Mouse (Mus musculus) testis, postnatal 14 days (tissue): ENCODE data around the gene Ctse.

Experiments
- DNase-seq: peaks from one replicate; pipeline ENCODE4 v3.0.0; 2021; ENCODE audit warnings: low spot score

Gene Ctse

DNA sequence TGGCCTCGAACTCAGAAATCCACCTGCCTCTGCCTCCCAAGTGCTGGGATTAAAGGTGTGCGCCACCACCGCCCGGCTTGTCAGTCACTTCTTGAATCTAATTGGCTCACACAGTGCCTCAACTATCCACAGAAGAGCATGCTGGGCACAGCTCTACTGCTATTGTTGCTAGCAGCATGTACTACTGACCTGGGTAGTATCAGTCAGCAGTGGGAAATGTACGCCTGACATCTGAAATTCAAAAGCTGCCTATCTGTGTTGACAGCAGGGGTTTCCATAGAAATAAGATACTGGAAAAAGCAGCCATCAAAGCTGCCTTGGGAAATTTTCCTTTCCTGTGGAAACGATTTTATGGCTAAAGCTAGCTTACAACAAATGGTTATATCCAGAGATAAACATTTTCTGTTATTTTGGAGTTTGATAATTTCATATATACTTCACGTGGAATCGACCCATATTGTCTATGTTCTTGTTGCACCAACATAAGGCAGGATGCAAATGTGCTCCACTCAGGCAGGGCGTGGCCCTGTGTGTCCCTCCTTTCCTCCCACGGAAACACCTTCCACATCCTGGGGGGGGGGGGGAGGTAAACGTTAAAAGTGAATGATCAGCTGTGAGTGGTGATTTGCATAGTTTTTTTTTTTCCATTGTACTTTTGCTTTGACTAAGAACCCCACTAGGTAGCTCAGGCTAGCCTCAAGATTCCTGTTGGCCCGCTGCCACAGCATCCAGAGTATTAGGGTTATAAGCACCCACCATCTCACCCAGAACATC lies 14.8 kb downstream of the Ctse start:
- DNase-seq: no peak

DNA sequence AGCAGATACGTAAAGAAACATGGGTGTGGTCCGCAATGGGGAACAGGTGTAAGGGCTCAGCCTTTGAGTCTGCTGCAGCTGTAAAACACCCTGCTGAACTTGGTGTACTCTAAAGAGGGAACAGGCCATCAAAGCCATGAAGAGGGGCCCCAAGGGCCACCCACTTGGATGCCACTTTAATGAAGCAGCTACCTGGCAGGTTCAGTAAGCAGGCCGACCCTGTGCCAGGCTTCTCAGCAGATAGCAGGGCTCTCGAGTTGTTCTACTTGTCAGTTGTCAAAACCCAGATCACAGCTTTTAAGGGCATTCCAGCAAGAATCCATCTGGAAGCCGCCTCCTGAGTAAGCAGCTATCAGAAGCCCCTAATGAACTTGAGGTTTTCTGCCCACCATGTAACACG lies 17.5 kb downstream of the Ctse start:
- no peak for DNase-seq

DNA sequence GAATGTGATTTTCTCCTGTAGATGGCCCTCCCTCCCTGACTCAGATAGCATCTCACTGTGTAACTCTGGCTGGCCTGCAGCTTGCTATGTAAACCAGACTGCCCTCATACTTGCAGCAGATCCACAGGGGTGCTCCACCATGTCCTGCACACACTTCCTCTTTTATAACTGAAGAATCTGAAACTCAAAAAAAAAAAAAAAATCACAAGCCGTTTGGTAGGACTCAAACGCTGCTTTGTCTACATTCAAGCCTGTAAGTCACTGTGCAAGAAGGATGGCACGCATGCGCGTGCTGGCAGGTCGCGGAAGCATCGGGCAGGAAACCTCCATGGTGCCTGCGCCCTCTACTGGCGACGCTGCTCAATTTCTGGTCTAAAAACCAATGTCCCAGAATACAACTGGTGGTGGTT lies 19.8 kb downstream of the Ctse start:
- peak; percentile 85 for DNase-seq

DNA sequence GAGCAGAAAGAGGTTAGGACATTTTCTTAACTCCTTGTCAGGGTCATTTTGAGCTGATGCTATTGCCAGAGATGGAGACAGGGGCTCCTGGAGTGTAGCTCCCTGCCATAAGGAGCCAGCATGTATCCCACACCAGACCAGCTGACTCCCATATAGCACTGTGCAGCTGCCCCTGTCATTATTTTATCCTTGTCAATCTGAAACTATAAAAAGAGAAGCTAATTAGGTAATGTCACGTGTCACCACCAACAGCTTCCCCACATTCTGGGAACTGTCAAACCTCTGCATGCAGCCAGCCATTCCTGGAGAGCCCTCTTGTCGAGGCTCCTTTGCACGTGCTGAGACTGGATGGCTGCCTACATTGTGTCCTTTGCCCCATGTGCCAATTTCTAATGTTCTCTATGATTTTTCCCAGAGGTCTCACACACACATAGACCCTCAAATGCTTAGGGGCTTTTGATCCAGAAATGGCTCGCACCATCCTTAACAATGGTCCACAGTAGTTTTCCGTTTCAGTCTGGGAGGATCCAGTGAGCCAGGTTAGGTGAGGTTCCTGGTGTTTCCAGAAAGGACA lies 21.5 kb downstream of the Ctse start:
- DNase-seq: no peak

DNA sequence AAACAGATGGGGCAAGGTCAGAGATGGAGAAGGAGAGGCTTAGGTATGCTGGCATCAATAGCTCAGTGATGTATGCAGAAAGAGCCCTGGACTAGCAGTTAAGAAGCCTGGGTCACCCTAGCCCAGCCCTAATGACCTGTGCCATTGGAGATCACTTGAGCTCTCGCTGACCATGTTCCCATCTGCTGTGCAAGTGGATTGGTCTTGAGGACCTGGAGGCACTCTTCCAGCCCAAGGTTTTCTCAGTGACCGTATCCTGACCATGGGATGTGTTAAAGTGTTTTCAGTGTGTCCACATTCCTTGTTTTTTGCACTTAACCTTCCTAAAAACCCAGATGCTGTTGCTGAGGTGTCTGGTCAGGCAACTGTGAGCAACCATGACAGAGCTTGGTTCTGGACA lies 22.2 kb downstream of the Ctse start:
- DNase-seq: no peak

- DNase-seq: no peak
Measured at GRCm38 (mm10) chr1:131660716-131661472, 22.8 kb downstream of the Ctse start.

DNA sequence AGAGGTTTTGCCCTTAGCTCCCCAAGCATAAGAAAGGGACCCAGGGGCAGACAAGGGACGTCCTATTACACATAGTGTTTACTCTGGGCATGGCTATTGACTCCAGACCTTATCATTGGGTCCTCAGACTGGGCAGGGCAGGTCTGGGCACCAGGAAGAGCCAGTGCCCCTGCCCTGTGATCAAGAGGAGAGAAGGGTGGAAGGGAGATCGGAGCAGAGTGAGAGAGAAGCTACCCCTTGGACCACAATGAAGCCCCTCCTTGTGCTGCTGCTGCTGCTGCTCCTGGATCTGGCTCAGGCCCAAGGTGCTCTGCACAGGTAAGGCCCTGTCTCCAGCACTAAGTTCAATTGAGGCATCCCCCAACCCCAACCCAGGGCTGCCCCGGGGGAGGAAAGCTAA lies 23.6 kb downstream of the Ctse start:
- DNase-seq: no peak

DNA sequence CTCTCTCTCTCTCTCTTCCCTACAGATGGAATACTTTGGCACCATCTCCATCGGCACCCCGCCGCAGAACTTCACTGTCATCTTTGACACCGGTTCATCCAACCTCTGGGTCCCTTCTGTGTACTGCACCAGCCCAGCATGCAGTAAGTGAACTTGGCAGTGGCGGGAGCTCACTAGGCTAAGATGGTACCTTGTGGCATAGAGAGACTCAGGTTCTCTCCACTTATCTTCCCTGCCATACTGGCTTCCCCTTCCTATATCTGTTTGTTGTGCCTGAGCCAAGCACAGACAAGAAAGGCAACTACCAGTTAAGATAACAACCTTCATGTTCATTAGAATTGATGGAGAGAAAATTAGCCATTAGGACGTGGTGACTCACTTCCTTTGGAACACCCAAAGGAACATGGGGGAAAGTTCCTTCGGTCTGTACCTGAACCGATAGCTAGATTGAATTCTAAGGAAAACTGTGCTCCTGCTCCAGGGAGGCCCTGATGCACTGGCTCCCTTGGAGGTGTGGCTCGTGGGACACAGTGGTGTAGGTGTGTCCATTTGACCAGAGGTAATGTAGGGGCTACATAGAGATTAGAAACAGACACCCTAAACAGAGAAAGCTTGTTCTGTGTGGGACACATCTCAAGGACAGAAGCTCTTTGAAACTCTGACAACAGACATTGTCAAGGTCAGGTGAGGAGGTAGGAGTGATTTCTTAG lies 25.3 kb downstream of the Ctse start:
- no peak for DNase-seq

DNA sequence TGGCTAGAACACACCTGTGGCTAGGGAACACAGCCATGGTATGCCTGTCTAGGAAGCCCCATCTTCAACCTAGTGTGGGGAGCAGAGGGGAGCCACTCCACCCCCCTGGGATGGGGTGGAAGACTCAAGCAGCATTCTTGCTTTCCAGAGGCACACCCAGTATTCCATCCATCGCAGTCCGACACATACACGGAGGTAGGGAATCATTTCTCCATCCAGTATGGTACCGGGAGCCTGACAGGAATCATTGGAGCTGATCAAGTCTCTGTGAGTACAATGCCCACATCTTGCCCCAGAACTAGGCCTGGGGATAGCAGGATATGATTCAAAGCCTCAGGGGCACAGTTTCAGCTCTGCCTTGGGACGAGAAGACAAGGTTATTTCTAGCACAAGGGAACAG lies 26.0 kb downstream of the Ctse start:
- DNase-seq: no peak

- no peak for DNase-seq
Measured at GRCm38 (mm10) chr1:131665886-131666285, 27.8 kb downstream of the Ctse start.

- no peak for DNase-seq
Measured at GRCm38 (mm10) chr1:131671113-131671512, 33.0 kb downstream of the Ctse start.

GRCm38 (mm10) chr1:131672361-131672760 lies 34.3 kb downstream of the Ctse start:
- DNase-seq: no peak

- no peak for DNase-seq
Measured at GRCm38 (mm10) chr1:131679644-131680043, 41.5 kb downstream of the Ctse start.

- DNase-seq: no peak
Measured at GRCm38 (mm10) chr1:131687739-131688138, 49.6 kb downstream of the Ctse start.

DNA sequence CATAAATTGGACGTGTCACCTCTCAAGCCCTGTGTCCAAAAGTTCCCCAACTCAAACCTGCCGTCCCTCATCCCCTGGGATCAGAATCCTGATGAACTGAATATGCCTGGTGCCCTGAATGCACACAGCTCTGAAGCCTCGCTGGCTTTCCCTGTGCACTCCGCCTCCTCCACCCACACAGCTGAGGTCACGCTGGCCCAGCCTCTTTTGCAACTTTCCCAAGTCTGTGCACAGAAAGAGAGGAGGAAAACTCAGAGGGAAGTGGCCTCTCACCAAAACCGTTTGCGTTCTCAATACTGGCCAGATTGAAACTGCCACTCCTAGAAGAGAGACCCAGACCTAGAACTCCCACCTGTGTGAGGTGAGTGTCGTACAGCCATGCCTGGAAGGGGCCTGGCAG lies 50.4 kb downstream of the Ctse start, which contains the start of gene Rab7b:
Rab7b (plus strand) TSS at position 221 of the 400 bp plus-strand sequence.
- DNase-seq: peak; percentile 57

GRCm38 (mm10) chr1:131689016-131689415 lies 50.9 kb downstream of the Ctse start:
- no peak for DNase-seq

DNA sequence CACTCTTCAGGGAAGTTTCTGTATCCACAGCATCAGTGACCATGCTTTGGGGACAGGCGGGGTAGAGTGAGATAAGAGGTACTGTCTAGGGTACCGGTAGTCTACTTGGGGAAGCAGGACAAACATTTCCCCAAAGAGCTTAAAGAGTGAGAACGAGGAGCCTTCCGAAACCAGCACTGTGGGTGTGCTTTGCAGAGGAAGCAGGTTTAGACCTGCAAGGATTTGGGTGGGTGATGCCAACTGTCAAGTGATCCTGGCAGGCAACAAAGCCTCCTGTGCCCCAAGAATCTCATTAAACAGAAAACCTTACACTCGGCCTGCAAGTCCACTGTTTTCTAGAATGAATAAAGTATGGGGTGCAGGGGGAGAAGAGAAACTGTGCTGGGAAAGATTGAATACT lies 51.8 kb downstream of the Ctse start:
- DNase-seq: no peak

DNA sequence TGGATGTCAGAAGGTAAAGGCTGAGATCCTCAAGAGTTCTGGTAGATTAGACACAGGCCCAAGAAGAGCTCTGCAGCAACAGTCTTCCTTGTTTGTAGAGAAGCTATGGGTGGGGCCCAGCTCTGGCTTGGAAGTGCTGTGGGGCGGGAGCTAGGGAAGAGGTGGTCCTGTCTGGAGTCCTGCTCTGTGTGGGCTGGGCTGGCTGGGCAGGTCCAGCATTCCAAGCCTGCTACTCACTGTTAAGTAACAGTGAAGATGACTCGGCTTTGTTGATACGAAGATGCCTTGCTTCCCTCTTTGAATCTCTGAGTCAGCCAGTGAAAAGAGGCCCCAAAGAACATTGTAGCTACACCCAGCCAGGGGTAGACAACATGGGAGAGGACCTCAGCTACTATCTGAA lies 52.3 kb downstream of the Ctse start:
- peak; percentile 69 for DNase-seq

- DNase-seq: no peak
Measured at GRCm38 (mm10) chr1:131691356-131691755, 53.2 kb downstream of the Ctse start.

- DNase-seq: no peak
Measured at GRCm38 (mm10) chr1:131695308-131695707, 57.2 kb downstream of the Ctse start.

DNA sequence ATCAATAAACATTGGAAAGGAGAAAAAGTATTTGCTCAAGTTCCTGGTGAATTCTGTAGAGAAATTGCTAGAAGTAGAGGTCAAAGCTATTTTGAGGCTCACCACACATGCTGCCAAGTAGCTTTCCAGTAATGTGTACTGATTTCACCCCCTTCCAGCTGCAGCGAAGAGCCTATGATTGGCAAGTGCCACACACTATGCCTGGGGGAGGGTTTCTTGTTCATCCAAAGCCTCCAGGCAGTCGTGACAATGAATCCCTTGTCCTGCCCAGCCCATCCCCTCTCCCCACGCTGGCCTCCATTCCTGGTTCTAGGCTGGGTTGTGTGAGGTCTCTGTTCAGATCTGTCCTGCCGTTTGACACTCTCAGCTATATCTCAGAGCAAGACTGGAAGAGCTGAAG lies 58.2 kb downstream of the Ctse start:
- DNase-seq: peak; percentile 70

- no peak for DNase-seq
Measured at GRCm38 (mm10) chr1:131698770-131699169, 60.7 kb downstream of the Ctse start.
